Mouse (Mus musculus) hindbrain, embryonic 14.5 days (tissue): Measurements from ENCODE around the gene Kazn. TPM values are rescaled to one million over a fixed set of nuclear protein-coding genes. Genes with fewer than 3 reads are reported as not detected.

ENCODE experiments used
- ATAC-seq: fragments of 200-750 bp; cut with Nextera tagmentation; 2 replicates; pipeline ENCODE4 v1.8.0; 2017; ENCODE audit warnings: moderate number of reproducible peaks, mild to moderate bottlenecking, moderate TSS enrichment, moderate library complexity; ENCODE audit not compliant: low FRiP score
- DNase-seq: peaks from one replicate; pipeline ENCODE4 v3.0.0-alpha.2; 2015; ENCODE audit warnings: low spot score
- H3K27ac ChIP-seq: fragments of 300-500 bp; sonication (generic); 2 replicates; pipeline ENCODE4 v1.5.1; 2014; ENCODE audit warnings: mild to moderate bottlenecking, moderate library complexity
- H3K27me3 ChIP-seq: fragments of 300-500 bp; sonication (generic); 2 replicates; pipeline ENCODE4 v1.6.1; 2014; ENCODE audit warnings: mild to moderate bottlenecking, low read length, mixed read lengths; ENCODE audit not compliant: control insufficient read depth, insufficient read depth
- H3K36me3 ChIP-seq: fragments of 300-500 bp; sonication (generic); replicated peaks from 2 replicates; pipeline ENCODE4 v1.6.1; 2014; ENCODE audit not compliant: control insufficient read depth, insufficient read depth
- H3K4me1 ChIP-seq: fragments of 300-500 bp; sonication (generic); replicated peaks from 2 replicates; pipeline ENCODE4 v1.6.1; 2014; ENCODE audit warnings: antibody characterized with exemption, low read length, mixed read lengths; ENCODE audit not compliant: control insufficient read depth, insufficient read depth
- H3K4me2 ChIP-seq: fragments of 300-500 bp; sonication (generic); replicated peaks from 2 replicates; pipeline ENCODE4 v1.6.1; 2014; ENCODE audit warnings: mild to moderate bottlenecking, moderate library complexity
- H3K4me3 ChIP-seq: fragments of 300-500 bp; sonication (generic); replicated peaks from 2 replicates; pipeline ENCODE4 v1.5.1; 2014; ENCODE audit warnings: mild to moderate bottlenecking, low read length
- H3K9ac ChIP-seq: fragments of 300-500 bp; sonication (generic); 2 replicates; pipeline ENCODE4 v1.6.1; 2014
- H3K9me3 ChIP-seq: fragments of 300-500 bp; sonication (generic); 2 replicates; pipeline ENCODE4 v1.6.1; 2016; ENCODE audit warnings: low read length; ENCODE audit not compliant: control insufficient read depth
- WGBS: fragments of 180-500 bp; shearing (Covaris S2); extraction: QIAGEN DNeasy Blood & Tissue Kit; methylation state at CpG from one replicate; pipeline ENCODE4 v1.1.7; 2014; 5-methylcytosine and 5-hydroxymethylcytosine counted together
- polyA plus RNA-seq: library from polyadenylated mRNA; unstranded; fragments of >200 nt; fragmentation: Nextera tagmentation; extraction: Ambion mirVana; gene quantifications from 2 replicates; pipeline ENCODE4 v1.2.1, GENCODE M21; 2014

Gene Kazn
- polyA plus RNA-seq, 1 experiment from 2014 or later = 18.5 TPM

- Histone ChIP-seq H3K27ac (no peak overlapping the region), H3K4me3 (no peak overlapping the region), H3K9ac (no peak overlapping the region), H3K4me2 (no peak overlapping the region), H3K9me3 (no peaks in the 10 kb centered on the region), H3K4me1 (0 out of 2 replicates have a peak, but pooled peaks cover 3% of the 10 kb centered on the region), H3K36me3 (no peaks in the 10 kb centered on the region), H3K27me3 (no peaks in the 10 kb centered on the region)
- ATAC-seq (no peak), DNase-seq (no peak)
- WGBS = 88% methylated on average over 6 of the region's 6 CpGs
These were observed 111.9 kb downstream of the Kazn start for GRCm38 (mm10) chr4:142127275-142127788.

GRCm38 (mm10) chr4:142126641-142127274 lies 112.4 kb downstream of the Kazn start:
- H3K27ac ChIP-seq = no peak overlapping the region
- H3K27me3 ChIP-seq = no peaks in the 10 kb centered on the region
- 79% methylated on average over 10 of the region's 10 CpGs for whole genome bisulfite sequencing
- 0 out of 2 replicates have a peak, but pooled peaks cover 3% of the 10 kb centered on the region for H3K4me1 ChIP-seq
- no peak overlapping the region for H3K4me2 ChIP-seq
- no peaks in the 10 kb centered on the region for H3K36me3 ChIP-seq
- no peak overlapping the region for H3K9ac ChIP-seq
- H3K4me3 ChIP-seq = no peak overlapping the region
- no peaks in the 10 kb centered on the region for H3K9me3 ChIP-seq
- DNase-seq (no peak), ATAC-seq (no peak)

GRCm38 (mm10) chr4:142121164-142121563 lies 118.0 kb downstream of the Kazn start:
- WGBS = 63% methylated on average over 1 of the region's 1 CpGs
- H3K36me3 ChIP-seq = no peaks in the 10 kb centered on the region
- no peaks in the 10 kb centered on the region for H3K27me3 ChIP-seq
- DNase-seq (no peak), ATAC-seq (no peak)
- H3K4me2 ChIP-seq = no peak overlapping the region
- no peak overlapping the region for H3K4me3 ChIP-seq
- H3K27ac ChIP-seq = no peak overlapping the region
- H3K9me3 ChIP-seq = no peaks in the 10 kb centered on the region
- H3K4me1 ChIP-seq = no peaks in the 10 kb centered on the region
- no peak overlapping the region for H3K9ac ChIP-seq

GRCm38 (mm10) chr4:142118522-142118921 lies 120.7 kb downstream of the Kazn start:
- WGBS = 62% methylated on average over 7 of the region's 7 CpGs
- H3K4me3 ChIP-seq = no peak overlapping the region
- no peaks in the 10 kb centered on the region for H3K4me1 ChIP-seq
- H3K9me3 ChIP-seq = no peaks in the 10 kb centered on the region
- H3K4me2 ChIP-seq = no peak overlapping the region
- H3K27ac ChIP-seq = no peak overlapping the region
- ATAC-seq (no peak), DNase-seq (peak; percentile 29)
- no peaks in the 10 kb centered on the region for H3K27me3 ChIP-seq
- H3K9ac ChIP-seq = no peak overlapping the region
- H3K36me3 ChIP-seq = no peaks in the 10 kb centered on the region

- DNase-seq = no peak
- H3K27ac ChIP-seq = no peak overlapping the region
- H3K27me3 ChIP-seq = no peaks in the 10 kb centered on the region
- no peak for ATAC-seq
- 84% methylated on average over 12 of the region's 12 CpGs for WGBS
- no peaks in the 10 kb centered on the region for H3K9me3 ChIP-seq
- H3K4me1 ChIP-seq = no peaks in the 10 kb centered on the region
- H3K4me2 ChIP-seq = no peak overlapping the region
- no peak overlapping the region for H3K9ac ChIP-seq
- no peak overlapping the region for H3K4me3 ChIP-seq
- H3K36me3 ChIP-seq = no peaks in the 10 kb centered on the region
These were observed 121.2 kb downstream of the Kazn start for GRCm38 (mm10) chr4:142117993-142118392.

GRCm38 (mm10) chr4:142113306-142113705 lies 125.9 kb downstream of the Kazn start:
- no peaks in the 10 kb centered on the region for H3K4me1 ChIP-seq
- no peak overlapping the region for H3K27ac ChIP-seq
- no peak overlapping the region for H3K4me2 ChIP-seq
- H3K4me3 ChIP-seq = no peak overlapping the region
- H3K9me3 ChIP-seq = no peaks in the 10 kb centered on the region
- H3K9ac ChIP-seq = no peak overlapping the region
- DNase-seq (peak; percentile 58), ATAC-seq (0 out of 2 replicates have a peak, but pooled peaks have one; percentile 18)
- no peaks in the 10 kb centered on the region; the same call in 1 of the 2 replicates for H3K36me3 ChIP-seq
- 24% methylated on average over 8 of the region's 8 CpGs for WGBS
- H3K27me3 ChIP-seq = no peaks in the 10 kb centered on the region

GRCm38 (mm10) chr4:142103081-142103671 lies 136.0 kb downstream of the Kazn start:
- H3K9me3 ChIP-seq = no peaks in the 10 kb centered on the region
- DNase-seq = no peak

GRCm38 (mm10) chr4:142098303-142098702 lies 140.9 kb downstream of the Kazn start:
- H3K9ac ChIP-seq = no peak overlapping the region
- H3K27me3 ChIP-seq = no peaks in the 10 kb centered on the region
- 0 out of 2 replicates have a peak, but pooled peaks cover 5% of the 10 kb centered on the region for H3K4me1 ChIP-seq
- H3K36me3 ChIP-seq = no peaks in the 10 kb centered on the region
- DNase-seq (peak; percentile 84), ATAC-seq (0 out of 2 replicates have a peak, but pooled peaks have one; percentile 44)
- H3K4me3 ChIP-seq = no peak overlapping the region
- no peaks in the 10 kb centered on the region for H3K9me3 ChIP-seq
- WGBS = 18% methylated on average over 8 of the region's 8 CpGs
- H3K27ac ChIP-seq = no peak overlapping the region
- H3K4me2 ChIP-seq = no peak overlapping the region

More at GRCm38 (mm10) chr4:142103081-142103671, 136.0 kb downstream of the Kazn start:
- Histone ChIP-seq H3K9ac (no peak overlapping the region), H3K36me3 (peaks cover 11% of the 10 kb centered on the region), H3K27me3 (no peaks in the 10 kb centered on the region), H3K4me1 (no peaks in the 10 kb centered on the region), H3K27ac (no peak overlapping the region), H3K4me2 (no peak overlapping the region), H3K4me3 (no peak overlapping the region)
- 58% methylated on average over 12 of the region's 12 CpGs for WGBS
- no peak for ATAC-seq

- Histone ChIP-seq H3K27me3 (no peaks in the 10 kb centered on the region), H3K4me1 (0 out of 2 replicates have a peak, but pooled peaks cover 5% of the 10 kb centered on the region), H3K27ac (no peak overlapping the region), H3K4me3 (no peak overlapping the region), H3K9me3 (no peaks in the 10 kb centered on the region), H3K4me2 (no peak overlapping the region), H3K9ac (no peak overlapping the region), H3K36me3 (no peaks in the 10 kb centered on the region)
- ATAC-seq (no peak), DNase-seq (no peak)
- WGBS = 50% methylated on average over 5 of the region's 5 CpGs
These were observed 141.3 kb downstream of the Kazn start for GRCm38 (mm10) chr4:142097871-142098270.
